Mouse (Mus musculus) olfactory bulb, adult 2 months (tissue): ENCODE data around the gene Fam189b.

Experiments
- CTCF ChIP-seq: fragments of 200-500 bp; IDR thresholded peaks from 2 replicates; pipeline ENCODE4 v1.5.1; 2012; ENCODE audit warnings: low read depth, mild to moderate bottlenecking, low read length, moderate library complexity; ENCODE audit not compliant: insufficient read depth
- POLR2A ChIP-seq: fragments of 200-500 bp; IDR thresholded peaks from 2 replicates; pipeline ENCODE4 v1.6.1; 2012; ENCODE audit warnings: mild to moderate bottlenecking, low read depth, low read length, moderate library complexity; ENCODE audit not compliant: insufficient read depth

DNA sequence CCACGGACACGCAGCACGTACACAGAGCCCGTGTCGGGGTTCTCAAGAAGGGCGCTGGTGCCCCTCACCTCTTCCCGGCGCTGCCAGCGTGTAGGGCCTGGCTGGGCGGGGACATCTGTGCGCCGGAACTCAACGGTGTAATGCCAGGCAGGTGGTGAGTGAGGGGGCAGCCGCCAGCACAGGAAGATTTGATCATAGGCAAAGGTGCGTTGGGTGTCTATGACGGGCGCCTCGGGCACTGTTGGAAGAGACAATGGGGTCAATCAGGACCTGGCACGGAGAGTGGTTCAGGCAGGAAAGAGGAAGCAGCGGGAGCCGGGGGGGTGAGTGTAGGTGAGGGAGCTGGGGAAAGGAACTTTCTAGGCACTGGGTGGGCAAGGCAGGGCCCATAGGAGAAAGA is 54.7 kb downstream of the Fam189b start:
- TF ChIP-seq POLR2A, result no peak
- no peak for TF ChIP-seq CTCF
